Mouse (Mus musculus): ENCODE measurements around the gene Socs2.

GRCm38 (mm10) chr10:95390871-95391270 is 26.1 kb downstream of the Socs2 start:
- no peak for TF ChIP-seq POLR2A (IDR thresholded peaks at IDR 0.05; ENCODE audit: insufficient read depth, low read depth, low read length)
- no peak for TF ChIP-seq CTCF (IDR thresholded peaks at IDR 0.05; ENCODE audit: insufficient read depth, low read depth, low read length)
